Mouse (Mus musculus) lung, adult 2 months (tissue): ENCODE data around the gene Tmem132e. TPM values are rescaled to one million over a fixed set of nuclear protein-coding genes. Genes with fewer than 3 reads are reported as not detected.

Experiments used
- DNase-seq: peaks from one replicate; pipeline ENCODE4 v3.0.0; 2022
- H3K4me1 ChIP-seq: fragments of 200-500 bp; 2 replicates; pipeline ENCODE4 v1.6.1; 2011; ENCODE audit warnings: low read length; ENCODE audit not compliant: control insufficient read depth, insufficient read depth
- H3K4me3 ChIP-seq: fragments of 200-500 bp; replicated peaks from 2 replicates; pipeline ENCODE3; 2011; ENCODE audit warnings: low read depth, mild to moderate bottlenecking, control low read depth, low read length; ENCODE audit errors: extremely low read depth
- CTCF ChIP-seq: fragments of 200-500 bp; IDR thresholded peaks from 2 replicates; pipeline ENCODE4 v1.5.1; 2011; ENCODE audit warnings: mild to moderate bottlenecking, low read length, control low read depth; ENCODE audit not compliant: insufficient read depth
- POLR2A ChIP-seq: fragments of 200-500 bp; IDR thresholded peaks from 2 replicates; pipeline ENCODE4 v1.6.1; 2011; ENCODE audit warnings: low read depth, mild to moderate bottlenecking, control low read depth, low read length, borderline replicate concordance; ENCODE audit errors: extremely low read depth
- WGBS: fragments of 180-500 bp; shearing (Covaris S2); methylation state at CpG from one replicate; pipeline ENCODE4 v1.1.7; 2018; 5-methylcytosine and 5-hydroxymethylcytosine counted together
- polyA plus RNA-seq: library from polyadenylated mRNA; depleted of rRNA; stranded (reverse); fragments of >200 nt; gene quantifications from 2 replicates; pipeline ENCODE4 v1.2.3, GENCODE M21; 2012

Gene Tmem132e
- polyA plus RNA-seq, 1 experiment: 0.22 TPM

DNA sequence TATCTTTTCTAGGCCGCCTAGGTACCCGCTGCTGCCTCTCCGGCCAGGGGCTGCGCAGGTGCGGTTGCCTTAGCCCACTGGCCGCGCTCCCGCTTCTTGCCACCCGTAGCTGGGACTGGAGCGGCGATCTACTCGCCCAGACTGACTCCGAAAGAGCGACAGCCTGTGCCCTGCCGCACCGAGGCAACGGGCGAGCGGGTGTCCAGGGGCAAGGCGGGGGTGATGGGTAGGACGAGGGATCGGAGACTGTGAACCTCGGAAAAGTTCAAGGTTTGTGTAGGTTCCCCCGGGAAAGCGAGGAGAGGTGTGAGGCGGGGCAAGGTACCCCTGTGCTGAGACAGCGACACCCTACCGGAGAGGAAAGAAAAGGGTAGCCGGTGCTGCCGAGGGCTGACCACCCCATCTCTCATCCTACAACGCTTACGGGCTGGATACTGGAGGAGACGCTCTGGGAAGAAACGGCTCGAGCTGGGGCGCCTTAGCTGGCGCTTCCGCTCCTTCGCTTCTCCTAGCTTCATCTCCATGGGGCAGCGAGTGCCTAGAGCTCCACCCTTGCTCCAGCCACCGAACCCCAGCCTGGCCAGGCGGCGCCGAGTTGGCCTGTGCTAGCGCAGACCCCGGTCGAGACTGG is 874 bp upstream of the Tmem132e start:
- 2% methylated on average over 47 of the region's 47 CpGs for WGBS
- TF ChIP-seq CTCF: no peak
- TF ChIP-seq POLR2A: no peak
- Histone ChIP-seq H3K4me3 (no peak overlapping the region), H3K4me1 (no peaks in the 10 kb centered on the region)
- no peak for DNase-seq

DNA sequence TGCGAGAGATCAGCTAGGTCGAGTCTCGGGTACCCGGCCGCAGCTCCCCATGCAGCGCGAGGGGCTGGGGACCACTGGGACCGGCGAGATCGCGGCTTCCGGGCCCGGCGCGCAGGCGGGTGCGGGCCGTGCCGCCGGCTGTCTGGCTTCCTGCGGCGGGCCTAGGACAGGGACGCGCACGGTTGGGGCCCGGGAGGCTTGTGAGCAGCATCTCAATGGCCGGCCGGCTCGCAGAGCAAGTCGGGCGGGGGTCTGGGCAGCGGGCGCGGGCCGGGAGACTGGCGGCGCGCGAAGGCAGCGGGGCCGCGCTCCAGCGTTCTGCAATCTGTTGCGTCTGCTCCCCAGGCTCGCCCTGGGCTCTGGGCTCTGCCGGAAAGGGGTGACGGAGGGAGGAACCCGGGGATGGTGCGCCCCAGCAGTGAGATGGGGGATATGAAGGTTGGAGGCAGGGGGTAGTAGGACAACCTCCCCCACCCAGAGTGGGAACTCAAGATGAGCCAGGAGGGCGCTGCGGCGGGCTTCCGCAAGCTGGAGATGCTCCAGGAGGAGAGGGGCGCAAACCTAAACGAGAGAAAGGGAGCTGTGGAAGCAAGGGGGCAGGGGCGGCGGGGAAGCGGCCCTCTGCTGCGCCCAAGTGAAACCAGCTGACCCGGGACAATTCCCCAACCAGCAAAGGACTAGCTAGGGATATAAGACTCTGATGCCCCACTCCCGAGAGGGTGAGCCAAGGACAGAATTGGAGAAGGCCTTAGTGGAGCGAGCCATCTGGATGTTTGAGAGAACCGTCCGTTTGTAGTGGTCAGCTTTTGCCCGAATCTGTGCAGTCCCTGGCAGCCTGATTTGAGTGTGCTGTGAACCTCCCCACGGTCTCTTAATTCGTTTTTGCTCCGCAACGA is 944 bp downstream of the Tmem132e start:
- TF ChIP-seq CTCF: no peak
- no peak for TF ChIP-seq POLR2A
- WGBS: 3% methylated on average over 69 of the region's 69 CpGs
- no peak overlapping the region for H3K4me3 ChIP-seq
- no peak for DNase-seq
- H3K4me1 ChIP-seq: no peaks in the 10 kb centered on the region

DNA sequence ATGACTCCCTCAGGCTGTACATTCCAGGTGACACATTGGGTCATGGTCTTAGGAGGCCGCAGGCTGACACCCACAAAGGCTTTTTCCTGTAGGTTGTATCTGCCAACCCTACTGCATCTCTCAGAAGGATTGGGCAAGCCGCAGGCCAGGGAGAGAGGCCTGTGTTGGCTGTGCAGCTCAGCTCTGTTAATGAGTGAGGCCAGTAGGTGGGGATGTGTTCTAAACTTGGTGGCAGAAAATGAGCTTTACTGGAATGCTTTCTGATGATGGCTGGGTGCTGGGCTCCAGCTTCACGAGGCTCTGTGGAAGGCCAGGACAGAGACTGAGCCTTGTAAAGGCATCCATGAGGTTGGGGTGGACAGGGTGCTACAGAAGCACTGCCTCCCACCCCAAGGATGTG is 3.6 kb downstream of the Tmem132e start:
- WGBS: 51% methylated on average over 3 of the region's 3 CpGs
- Histone ChIP-seq H3K4me1 (no peaks in the 10 kb centered on the region), H3K4me3 (no peak overlapping the region)
- no peak for DNase-seq
- no peak for TF ChIP-seq CTCF
- no peak for TF ChIP-seq POLR2A

DNA sequence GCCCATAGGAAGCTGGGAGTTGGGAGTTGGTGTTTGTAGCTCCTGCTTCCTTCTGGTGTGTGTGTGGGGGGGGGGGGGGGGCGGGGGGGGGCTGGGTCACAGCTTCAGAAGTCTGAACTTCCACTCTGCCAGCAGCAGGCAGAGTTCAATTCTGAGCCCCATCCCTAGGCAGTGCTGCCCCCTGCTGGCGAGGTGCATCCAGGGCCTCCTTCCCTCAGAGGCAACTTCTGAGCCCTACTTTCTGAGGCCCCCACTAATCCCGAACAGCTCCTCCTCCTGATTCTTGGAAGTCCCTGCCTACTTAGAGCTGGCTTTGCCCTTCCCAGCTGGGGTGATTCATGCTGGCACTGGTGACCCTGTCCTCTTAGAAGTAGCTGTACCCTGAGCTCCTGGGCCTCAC is 10.9 kb downstream of the Tmem132e start:
- H3K4me3 ChIP-seq: no peak overlapping the region
- TF ChIP-seq CTCF: peak; percentile 45
- TF ChIP-seq POLR2A: no peak
- 17% methylated on average over 3 of the region's 3 CpGs for WGBS
- DNase-seq: peak; percentile 4
- no peaks in the 10 kb centered on the region for H3K4me1 ChIP-seq

DNA sequence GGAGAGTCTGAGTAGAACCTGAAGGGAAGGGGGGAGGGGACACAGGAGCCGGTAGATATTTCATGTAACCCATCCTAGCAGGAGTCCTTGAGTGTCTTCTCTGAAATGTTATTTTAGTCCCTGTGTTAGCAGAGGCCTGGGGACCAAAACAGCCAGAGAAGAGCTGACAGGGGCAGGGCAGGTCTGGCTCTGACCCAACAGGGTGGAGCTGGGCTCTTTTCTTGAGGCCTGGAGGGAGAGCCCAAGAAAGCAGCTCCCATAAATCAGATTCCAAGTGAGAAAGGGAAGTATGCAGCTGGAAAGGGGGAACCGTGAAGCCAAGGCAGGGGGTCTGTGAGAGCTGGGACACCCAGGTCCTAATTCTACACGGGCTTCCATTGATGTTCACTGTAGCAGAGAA is 16.9 kb downstream of the Tmem132e start:
- Histone ChIP-seq H3K4me1 (no peaks in the 10 kb centered on the region), H3K4me3 (no peak overlapping the region)
- TF ChIP-seq CTCF (no peak), POLR2A (no peak)
- DNase-seq: no peak
- WGBS: 39% methylated on average over 3 of the region's 3 CpGs

DNA sequence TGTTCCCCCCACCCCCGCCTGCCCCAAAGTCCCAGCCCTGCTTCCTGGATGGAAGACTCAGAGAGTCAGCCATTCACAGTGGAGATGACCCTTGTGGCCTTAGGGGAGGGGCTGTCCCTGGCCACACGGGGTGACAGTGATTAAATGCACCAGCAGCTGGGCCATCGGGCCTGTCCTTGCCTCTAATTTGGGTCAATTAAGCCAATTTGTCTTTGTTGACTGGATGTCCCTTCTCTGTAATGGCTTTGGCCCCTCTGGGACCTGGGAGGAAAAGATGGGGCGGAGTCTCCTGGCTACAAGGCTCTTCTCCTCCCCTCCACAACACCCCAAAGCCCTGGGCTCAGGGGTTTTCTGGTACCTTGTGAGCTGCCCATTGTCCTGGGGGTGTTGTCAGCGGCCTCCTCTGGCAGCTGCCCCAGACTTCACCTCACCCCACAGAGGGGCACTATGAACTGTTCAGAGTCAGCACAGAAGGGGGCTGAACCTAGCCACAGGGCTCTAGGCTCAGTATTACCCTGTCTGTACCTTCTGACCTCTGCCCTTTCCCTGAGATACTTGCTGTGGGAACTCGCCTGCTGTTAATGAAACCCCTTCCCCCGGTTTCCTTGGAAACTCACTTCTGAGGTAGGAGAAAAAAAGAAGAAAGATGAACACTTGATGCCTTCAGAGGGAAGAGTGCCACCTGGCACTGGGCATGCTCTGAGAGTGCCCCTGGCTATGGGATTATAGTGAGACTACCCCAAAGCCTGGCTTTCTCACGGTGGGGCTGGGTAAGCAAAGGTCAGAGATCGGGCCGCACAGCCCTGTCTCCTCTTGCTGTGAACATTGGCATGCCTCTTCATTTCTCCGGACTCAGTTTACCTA is 17.9 kb downstream of the Tmem132e start:
- no peak for DNase-seq
- WGBS: 42% methylated on average over 11 of the region's 11 CpGs
- Histone ChIP-seq H3K4me1 (no peaks in the 10 kb centered on the region), H3K4me3 (no peak overlapping the region)
- TF ChIP-seq POLR2A (no peak), CTCF (no peak)

DNA sequence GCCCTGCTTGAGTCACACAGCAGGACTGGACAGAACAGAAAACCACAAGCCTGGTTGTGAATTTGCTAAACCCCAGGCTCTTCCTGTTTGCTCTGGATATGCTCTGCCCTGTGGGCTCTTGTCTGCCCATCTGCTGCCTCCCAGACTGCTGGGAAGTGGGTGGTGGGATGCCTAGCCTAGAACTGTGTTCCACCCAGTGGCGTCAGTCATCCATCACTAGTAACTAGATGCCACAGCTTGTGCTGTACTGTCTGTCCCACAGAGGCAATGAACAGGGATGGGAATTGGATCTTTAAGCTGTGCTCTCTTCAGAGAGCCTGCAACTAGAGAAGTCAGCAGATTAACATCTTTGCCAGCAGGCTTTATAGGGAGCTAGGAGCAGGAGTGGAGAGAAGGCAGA is 23.8 kb downstream of the Tmem132e start:
- Histone ChIP-seq H3K4me3 (no peak overlapping the region), H3K4me1 (no peaks in the 10 kb centered on the region)
- TF ChIP-seq CTCF (no peak), POLR2A (no peak)
- no peak for DNase-seq
- WGBS: 69% methylated on average over 1 of the region's 1 CpGs

DNA sequence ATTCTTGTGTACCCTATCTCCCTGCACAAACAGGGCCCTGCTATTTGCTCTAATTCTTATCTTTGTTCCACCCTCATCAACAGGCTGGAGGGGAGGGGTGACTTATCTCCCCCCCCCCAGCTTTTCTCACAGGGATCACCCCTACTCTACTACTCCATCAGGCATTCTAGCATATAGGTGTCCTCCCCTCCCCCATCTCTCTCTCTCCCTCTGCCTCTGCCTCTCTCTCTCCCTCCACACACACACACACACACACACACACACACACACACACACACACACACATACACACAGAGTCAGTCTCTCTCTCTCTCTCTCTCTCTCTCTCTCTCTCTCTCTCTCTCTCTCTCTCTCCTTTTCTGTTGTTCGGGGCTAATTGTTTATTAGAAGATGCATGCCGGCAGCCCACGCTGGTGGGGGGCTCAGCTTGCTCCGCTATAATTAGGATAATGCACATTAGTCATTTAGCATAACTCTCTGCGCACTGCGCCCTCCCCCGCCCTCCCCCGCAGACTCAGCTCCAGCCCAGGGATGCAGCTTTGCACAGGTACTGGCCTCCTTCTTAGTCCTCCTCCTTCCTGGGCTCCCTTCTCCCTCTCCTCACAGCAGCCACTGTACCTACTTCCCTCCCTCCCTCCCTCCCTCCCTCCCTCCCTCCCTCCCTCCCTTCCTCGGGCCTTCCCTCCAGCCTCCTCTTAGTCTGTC is 29.8 kb downstream of the Tmem132e start:
- WGBS: 54% methylated on average over 8 of the region's 9 CpGs
- no peak for DNase-seq
- no peaks in the 10 kb centered on the region for H3K4me1 ChIP-seq
- H3K4me3 ChIP-seq: no peak overlapping the region
- TF ChIP-seq POLR2A (no peak), CTCF (no peak)

DNA sequence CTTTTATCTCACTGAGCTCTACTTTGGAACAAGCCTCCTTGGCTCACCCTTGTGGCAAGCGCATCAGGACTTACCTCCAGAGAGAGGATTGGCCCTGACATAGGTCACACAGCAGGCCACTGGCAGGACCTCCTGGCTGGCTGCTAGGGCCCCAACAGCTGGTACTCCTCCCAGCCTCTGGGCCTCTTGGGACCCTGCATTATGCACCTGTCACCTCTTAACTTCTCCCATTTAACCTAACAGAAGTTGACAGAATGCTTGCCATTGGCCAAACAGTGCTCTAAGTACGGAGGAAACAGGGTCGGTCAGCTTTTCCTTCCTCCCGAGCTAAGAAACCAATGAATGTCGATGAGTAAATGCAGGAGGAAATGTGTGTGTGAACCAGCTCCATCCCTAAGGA is 33.2 kb downstream of the Tmem132e start:
- H3K4me1 ChIP-seq: no peaks in the 10 kb centered on the region
- 32% methylated on average over 5 of the region's 5 CpGs for WGBS
- TF ChIP-seq CTCF (no peak), POLR2A (no peak)
- no peak for DNase-seq
- H3K4me3 ChIP-seq: no peak overlapping the region
